Mouse (Mus musculus) kidney, postnatal 14 days (tissue): Measurements from ENCODE around the gene Fam219a.
A peak's percentile ranks its signal among the peaks of the same experiment; 100 is the strongest.

ENCODE experiments used
- DNase-seq: peaks from one replicate; pipeline ENCODE4 v3.0.0; 2022; ENCODE audit warnings: mixed read lengths

Gene Fam219a

DNA sequence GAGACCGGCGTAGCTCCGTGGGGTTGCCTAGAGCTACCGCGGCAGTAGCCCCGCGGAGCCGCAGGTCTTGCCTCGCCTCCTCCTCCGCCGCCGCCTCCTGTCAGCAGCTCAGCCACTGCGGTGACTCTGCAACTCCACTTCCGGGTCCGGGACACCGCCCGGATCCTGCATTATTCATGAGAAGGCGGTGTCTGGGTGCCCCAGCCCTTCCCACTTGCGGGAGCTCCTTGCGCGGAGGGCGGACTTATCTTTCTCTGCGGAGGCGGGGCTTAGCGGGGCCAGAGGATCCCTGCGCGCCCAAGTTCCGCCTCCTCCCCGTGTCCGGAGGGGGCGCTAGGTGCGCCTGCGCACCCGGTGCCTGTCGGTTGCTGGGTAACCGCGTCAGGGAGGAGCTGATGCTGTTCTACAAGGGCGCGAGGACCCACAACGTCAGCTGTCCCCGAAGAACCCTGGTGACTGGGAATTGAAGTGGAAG lies at the start of gene Fam219a, which contains the start of gene Dnaic1:
Gene Fam219a, minus strand, starts transcription at position 128 of the 475 bp plus-strand sequence.
Gene Dnaic1, plus strand, starts transcription at position 365 of the 475 bp plus-strand sequence.
- peak; percentile 99 for DNase-seq

DNA sequence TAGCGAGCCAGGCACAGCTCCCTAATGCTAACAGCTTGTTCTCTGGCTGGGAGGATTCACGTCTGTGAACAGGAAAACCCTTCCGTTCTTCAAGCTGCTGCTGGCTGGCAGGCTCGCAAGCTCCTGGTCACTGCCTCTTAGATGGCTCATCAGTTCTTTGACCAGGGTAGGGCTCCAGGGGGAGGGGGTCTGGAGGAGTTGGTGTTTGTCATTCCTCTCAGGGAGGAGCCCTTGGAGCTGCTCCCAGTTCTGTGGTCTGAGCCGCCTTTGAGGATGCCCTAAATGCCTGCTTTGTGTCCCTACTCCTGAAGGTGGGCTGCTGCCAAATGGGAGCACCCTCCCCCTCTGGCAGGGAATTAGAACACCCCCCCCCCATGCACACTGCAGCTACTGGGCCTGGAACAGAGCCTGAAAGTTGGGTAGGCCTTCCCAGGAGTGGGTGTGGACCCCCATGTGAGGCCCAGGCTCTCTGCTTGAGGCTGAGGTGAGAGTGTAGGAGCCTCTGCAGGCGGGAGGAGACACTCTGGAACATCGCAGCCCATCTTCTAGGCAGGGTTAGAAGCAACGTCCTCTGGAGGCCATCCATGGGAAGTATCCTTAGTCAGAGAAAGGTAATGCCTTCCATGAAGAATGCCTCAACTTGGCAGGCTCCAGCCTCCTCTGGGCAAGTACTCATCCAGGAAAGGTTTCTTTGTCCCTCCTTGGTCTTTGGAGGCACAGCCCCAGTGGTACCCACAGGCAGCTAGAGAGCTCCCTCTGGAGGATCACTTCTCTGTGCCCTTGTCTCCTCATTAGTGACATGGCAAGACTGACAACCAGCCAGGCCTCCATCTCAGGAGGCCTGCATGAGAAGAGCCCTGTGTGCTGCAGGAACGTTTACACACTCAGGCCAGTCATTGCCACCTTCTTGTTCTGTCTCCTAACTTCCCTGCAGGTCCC lies 46.6 kb upstream of the Fam219a start:
- no peak for DNase-seq

DNA sequence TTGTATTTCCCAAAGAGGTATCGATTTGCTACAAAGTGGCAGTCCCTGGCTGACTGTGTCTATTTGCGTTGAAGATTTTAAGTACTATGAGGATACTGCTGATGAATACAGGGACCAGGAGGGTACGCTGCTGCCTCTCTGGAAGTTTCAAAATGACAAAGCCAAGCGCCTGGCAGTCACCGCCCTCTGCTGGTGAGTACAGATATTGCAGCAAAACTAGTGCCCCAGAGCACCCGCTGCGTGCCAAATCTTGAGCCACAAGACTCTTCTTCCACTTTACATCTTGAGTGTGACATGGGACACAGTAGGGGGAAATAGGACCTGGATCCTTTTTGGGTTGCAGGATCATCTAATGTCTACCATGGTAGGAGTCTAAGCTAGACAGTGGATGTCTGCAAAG lies 44.8 kb upstream of the Fam219a start:
- peak; percentile 81 for DNase-seq

DNA sequence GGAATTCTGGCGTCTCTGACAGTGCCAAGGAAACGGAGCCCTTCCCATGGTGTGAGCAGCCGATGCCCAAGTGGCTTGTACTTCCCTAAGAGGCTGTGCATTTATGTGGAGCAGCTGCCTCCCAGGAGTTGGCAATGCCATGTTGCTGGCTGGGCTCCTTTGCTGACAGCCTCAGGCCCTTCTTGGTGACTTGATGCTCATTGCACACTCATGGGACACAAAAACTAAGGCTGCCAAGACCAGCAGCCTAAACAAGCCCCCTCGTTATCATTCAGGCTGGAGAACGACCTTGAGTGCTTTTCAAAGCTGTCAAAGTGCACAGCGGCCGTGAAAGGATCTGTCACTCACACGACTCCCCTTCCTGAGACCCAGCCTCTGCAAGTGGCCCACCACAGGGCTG lies 42.8 kb upstream of the Fam219a start:
- DNase-seq: no peak

DNA sequence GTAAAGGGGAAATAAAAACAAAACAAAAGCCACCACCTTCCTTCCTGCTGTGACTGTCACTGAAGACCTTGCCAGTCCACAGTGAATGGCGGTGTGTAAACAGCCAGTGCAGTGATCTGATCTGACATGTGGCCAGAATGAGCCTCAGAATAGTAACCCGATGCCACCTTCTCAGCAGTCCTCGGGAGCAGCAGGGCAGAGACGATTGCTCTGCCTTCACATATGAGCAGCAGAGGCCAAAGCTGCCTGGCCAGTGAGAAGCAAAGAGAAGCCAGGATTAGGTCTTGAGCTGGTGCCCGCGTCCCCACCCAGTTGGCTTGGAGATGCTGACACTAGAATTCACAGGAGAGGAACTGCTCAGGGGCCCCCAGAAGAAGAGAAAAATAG lies 41.2 kb upstream of the Fam219a start:
- DNase-seq: no peak

DNA sequence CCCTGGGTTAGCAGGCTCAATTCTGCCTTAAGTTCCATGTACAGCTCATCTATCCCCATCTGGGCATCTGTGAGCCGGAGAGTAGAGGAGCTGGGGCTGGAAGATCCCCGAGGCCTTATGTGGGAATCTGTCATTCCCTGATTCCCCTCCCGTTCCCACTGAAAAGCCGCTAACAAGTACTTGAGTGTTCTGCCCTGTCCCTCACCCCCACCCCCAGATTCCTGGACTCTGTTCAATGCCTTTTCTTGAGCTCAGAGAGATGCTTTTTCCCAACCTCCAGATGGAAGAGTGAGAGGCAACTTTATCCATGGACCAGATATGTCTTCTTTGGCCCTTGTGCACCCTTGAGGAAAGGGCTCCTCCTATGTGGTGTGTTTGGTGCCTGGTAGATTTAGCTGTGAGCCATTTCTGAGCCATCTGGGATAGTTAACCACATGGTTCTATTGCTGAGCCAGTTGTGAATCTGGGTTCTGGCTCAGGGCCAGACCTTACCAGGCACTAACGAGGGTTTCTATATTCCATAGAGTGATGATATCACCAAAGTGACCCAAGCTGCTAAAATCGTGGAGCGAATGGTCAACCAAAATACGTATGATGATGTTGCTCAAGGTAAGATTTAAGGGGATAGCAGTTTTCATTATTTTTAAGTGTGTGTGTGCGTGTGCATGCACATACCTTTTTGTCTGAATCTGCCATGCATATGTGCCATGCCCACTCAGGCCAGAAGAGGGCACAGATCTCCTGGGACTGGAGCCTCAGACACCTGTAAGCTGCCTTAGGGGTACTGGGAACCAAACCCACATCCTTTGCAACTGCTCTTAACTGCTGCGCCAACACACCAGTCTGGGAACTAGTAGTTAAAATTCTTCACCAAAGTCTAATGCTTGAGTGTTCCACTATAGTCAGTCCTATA lies 40.6 kb upstream of the Fam219a start:
- no peak for DNase-seq

DNA sequence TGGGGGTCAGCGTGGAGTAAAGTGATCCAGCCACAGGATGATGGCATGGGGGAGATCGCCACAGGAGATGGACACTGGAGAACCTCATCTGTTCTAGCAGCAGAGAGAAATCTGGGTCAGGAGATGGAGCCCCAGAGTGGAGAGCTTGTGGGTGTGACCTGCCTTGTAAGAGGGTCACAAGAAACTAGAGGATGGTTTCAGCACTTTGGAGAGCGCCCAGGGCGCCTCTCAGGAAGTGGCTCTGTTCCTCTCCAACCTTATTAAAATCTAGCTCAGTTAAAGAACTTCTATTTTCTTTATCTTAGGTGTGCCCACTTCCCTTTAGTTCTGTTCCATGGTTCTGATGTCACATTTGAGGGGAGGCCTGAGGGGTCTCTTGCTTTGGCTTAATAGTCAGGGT lies 37.4 kb upstream of the Fam219a start:
- DNase-seq: peak; percentile 79

DNA sequence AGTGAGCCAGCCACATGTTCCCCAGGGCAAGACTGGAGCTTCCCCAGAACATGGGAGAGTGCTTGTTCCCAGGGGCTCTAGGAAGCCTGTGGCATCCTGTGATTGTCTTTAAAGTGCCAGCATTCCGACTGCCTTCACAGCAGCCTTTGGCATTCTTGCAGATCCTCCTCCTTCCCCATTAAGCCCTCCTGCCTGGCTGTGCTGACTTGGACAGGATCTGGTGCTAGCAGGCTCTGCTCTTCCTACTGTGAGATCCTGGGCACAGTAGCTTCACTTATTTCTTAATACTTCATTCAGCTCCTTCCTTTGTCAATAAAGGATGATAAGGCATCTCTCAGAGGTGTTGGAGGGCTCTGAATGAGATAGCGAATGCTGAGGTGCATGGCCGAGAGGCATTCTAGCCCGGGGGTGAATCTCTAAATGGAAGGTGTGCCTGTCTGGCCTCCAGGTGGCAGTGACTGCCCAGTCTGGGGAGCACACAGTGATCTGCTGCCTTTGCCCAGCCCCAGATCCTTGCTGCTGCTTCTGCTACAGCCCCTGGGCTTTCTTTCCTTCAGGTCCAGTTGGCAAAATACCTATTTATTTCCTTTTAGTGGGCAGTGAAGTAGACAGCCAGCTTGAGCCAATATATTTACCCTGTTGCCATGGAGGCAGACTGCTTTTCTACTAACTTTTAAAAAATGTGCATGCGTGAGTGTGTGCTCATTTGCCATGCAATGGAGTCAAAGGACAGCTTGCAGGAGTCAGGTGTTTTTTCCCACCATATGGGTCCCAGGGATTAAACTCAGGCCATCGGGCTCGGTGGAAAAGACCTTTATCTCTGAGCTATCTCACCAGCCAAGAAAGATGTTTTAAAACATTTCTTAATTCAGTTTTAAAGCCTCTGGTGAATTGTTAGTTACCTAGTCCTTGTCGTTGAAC lies 35.4 kb upstream of the Fam219a start:
- peak; percentile 12 for DNase-seq

DNA sequence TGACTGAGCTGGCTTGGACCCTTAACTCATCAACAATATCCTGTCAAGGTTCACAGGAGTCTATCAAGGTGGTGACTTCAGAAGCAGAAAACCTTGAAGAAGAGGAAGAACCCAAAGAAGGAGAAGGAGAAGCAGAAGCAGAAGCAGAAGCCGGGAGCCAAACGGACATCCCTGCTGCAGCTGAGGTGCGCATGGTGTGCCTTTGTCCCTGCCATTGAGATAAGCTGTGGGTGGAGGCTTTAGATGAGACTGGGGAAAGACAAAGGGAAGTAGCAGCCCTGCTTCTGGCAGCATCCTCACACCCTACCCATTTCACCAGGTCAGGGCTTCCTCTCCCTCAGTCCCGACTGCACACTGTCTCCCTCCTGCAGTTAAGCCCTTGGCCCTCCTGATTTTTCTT lies 33.5 kb upstream of the Fam219a start:
- no peak for DNase-seq

DNA sequence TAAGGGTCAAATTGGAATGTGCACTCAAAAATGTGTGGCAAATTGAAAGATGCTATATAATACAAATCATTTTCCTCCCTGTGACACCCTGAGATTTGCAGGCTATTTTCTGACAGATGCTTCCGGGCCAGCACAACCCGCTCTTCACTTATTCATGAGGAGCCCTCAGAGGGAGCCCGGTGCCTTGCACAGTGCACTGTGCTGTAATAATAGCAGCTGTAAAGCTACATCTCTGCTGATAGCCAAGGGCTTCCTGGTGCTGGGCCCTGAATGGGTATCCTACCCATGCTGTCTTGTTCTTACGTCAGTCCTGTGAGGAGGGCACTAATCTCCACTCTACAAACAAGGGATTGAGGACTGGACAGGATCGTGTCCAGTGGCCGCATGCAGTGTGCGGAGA lies 14.0 kb upstream of the Fam219a start:
- no peak for DNase-seq

DNA sequence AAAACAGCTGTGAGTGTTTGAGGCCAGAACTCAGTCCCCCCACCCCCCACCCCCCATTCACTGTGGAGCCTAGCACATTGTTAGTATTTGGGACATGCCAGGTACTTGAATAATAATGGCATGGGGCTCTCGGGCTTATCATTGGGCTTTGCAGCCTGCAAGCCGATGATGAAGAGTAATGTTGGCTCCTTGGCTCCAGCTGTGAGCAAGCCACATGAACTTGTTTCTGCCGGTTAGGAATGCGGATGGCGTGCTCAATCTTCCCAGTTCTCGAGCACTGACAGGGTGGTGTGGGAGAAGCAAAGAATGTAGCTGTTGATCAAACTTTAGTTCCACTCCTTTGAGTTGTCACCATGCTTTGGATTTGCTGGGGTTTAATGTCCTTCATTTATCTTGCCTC lies 6.6 kb upstream of the Fam219a start:
- no peak for DNase-seq

DNA sequence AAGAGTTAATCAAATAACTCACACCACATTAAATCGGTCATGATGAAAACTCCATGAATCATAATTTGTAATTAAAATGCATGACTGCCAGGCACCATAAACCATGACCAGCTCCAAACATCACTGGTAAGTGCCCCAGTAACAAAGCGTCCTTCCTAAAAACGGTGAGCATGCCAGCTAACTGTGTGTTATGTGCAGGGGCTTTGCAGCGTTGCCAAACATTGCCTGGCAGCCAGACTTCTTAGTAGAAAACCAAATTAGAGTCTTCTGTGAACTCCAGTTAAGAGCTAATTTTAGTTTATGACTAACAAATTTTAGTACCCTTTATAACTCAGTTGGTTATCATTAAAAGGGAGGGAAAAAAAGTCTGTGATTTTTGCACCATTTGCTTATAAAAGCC lies 4.2 kb upstream of the Fam219a start:
- DNase-seq: no peak

DNA sequence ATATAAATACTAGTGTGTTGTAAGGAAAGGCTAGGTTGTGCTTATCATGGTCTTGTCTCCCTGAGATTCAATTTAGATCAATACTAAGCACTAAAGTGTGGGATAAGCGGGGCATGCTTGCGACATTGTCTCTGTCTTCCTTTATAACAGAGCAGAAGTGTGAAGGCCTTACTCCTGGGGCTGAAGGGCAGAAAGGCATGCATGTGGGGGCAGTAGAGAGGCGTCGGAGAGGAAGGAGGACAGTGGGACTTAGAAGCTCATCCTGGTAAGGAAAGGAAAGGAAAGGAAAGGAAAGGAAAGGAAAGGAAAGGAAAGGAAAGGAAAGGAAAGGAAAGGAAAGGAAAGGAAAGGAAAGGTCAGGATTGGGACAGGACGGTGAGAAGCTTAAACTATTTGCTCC lies 2.2 kb upstream of the Fam219a start:
- no peak for DNase-seq

DNA sequence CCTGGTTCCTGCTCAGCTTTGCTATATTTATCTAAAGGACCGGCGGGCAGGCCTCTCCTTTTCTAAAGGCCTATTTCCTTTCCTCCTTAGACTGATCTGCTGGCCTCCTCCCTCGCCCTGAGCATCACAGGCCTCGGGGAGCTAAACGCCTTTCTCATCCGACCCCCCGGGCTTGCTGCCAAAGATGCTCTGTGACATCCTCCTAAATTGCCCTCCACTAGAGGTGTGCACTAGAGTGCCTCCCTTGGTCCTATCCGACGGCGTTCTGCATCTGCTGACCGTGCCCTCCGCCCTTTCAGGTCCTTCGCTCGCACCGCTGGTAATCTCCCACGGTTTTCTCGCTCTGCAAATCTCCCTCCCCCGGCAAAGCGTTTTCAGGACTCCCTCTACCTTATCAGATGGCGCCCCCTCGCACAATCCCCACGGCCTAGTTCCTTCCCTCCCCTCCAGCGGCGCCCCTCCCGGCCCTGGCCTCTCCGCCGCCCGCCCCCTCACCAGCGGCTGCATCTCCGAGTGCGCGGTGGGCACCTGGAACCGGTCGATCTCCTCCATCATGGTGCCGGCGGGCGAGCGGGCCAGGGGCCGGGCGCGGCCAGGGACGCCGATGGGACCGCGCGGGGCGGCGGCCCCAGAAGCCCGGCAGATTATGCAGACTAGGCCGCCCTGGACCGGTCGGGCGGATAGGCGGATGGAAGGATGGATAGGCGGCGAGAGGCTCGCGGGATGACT lies 492 bp downstream of the Fam219a start:
- peak; percentile 46 for DNase-seq

DNA sequence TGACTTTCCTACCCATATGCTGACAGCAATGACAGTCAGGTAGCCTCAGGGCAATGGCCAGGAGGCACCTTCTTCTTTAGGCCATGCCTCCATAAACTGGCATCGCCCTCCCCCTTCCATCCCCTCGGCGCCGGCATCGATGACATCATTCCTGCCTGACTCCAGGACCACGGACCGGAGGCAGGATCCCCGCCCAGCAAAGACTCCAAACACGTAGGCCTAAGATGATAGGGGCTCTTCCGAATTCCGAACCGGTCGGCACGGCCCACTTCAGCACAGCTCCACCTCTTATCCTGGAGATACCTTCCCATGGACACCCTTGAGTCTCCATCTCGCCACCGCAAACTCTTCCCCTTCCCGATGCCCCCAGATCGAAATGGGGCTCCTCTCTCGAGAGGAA lies 1.1 kb downstream of the Fam219a start:
- DNase-seq: peak; percentile 53

DNA sequence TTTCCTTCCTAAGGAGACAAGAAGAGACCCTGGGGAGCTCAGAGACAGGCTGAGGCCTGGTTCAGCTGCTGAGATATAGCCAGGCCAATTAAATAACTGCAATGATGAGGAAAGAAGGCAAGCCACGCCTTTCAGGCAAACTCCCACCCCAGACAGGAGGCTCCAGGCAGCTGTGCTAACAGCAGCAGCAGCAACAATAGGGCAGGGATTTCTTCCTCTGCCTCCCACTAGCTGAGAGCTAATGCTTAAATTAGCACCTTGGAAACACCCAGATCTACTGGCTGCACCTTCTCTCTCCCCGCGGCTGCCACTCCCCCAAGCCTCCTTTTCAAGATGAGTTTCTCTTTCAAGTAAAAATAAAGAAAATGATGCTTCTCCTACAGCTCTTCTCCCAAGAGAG lies 3.2 kb downstream of the Fam219a start:
- DNase-seq: no peak

DNA sequence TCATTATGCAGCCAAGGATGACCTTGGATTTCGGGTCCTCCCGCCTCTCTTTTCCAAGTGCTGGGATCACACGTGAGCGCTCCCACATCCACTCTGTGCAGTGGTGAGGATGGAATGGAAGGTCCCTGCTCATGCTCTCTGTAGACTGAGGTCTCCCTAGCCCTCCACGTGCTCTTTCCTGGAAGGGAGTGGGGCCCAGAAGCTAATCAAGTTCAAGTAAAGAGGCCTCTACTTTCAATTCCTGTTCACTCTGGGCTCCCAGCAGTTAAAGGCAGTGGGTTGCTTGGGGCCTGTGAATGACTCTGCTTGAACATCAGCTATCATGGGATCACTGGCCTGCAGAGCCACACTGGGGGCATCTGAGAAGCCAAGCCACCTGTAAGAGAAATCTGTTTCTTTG lies 6.0 kb downstream of the Fam219a start:
- DNase-seq: no peak

DNA sequence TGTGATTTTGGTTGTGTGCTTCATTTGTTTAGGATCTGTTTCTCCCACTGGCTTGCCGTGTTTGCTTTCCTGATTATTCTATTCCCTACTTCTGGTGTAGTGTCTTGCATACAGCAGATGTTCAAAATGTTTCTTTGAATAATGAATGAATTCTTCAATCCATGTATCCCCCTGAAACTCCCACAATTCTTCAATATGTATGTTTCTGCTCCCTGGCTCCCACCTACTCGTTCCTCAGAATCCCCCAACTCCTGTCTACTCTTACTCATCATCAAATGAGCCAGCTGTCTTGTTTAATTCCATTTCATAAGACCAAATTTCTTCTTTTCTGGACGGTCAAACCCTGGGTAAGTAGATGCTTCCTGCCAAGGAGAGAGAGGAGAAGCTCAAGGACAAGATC lies 12.2 kb downstream of the Fam219a start:
- DNase-seq: no peak

DNA sequence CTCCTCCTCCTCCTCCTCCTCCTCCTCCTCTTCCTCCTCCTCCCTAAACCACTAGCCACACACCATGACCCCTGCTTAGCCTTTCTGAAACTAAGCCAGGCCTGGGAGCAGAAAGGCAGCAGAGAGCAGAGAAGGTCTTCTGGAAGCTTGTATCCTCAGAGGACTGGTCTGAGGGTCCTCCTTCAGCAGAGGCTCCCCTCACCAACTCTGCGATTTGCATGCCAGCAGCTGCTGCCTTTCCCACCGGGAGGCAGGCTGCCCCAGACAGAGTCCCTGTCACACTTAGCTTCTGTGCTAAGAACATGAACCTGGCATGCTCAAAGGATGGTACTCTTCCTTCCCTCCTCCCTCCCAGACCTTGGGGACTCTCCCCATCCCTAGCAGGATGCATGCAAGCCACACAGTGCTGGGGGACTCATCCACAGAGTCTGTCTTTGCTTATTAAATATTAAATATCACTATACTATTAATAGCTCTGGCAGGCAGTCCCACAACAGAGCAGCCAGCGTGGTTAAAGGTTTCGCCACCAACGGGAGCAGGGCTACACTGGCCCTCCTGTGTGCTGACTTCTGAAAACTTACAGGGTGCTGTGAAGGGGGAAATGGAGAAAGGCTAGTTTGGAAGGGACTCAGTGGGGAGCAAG lies 12.9 kb downstream of the Fam219a start:
- no peak for DNase-seq

DNA sequence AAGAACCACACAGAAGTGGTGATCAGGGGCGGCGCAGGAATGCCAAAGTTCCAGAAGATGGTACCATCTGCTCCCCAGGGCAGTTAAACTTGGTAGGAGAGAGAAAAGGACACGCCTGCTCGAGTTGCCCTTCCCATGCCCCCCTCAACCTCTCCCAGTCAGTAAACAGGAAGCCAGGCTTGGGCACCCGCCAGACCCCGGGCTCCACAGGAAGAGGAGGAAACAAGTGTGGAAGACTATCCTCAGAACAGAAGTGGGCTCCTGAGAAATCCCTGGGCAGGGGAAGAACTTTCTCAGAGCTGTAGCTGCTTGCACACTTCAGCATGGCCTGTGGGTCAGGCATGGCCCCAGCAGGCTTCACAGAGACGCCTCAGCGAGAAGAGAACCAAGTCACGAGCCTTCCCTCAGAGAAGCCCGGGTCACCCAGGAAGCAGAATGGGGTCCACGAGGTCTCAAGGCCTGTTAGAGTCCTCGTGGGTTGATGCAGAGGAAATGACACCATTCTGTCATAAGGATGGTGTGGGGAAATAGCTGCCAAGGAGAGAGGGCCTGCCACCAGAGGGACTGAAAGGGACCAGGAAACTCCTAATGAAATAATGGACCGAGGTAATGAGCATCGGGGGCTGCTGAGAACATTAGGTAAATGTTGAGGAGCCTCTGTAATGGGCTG lies 14.2 kb downstream of the Fam219a start:
- peak; percentile 87 for DNase-seq

DNA sequence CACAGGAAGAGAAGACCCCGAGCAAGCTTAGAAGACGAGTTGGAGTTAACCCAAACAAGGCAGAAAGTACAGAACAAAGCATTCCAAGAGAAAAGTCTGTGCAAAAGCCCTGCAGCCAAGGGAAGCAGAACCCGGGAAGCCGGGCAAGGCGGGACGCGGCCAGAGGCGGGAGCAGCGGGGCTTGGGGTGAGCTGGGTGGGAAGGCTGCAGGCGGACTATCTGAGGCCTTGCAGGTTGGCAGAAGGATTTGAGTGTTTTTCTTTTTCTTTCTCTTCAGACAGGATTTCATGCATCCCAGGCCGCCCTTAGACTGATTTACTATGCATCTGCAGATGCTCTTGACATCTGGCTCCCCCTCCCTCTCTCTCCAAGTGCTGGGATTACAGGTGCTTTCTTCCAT lies 16.2 kb downstream of the Fam219a start:
- DNase-seq: no peak
